Mouse (Mus musculus) forebrain, embryonic 11.5 days (tissue): ENCODE measurements around the gene Vsx1. TPM values are rescaled to one million over a fixed set of nuclear protein-coding genes. Genes with fewer than 3 reads are reported as not detected.

Source experiments
- ATAC-seq: fragments of 200-750 bp; cut with Nextera tagmentation; replicated peaks from 2 replicates; pipeline ENCODE4 v1.8.0; 2017; ENCODE audit warnings: moderate TSS enrichment; ENCODE audit not compliant: low FRiP score
- DNase-seq: peaks from one replicate; pipeline ENCODE4 v3.0.0-alpha.2; 2017; ENCODE audit warnings: low spot score
- H3K27ac ChIP-seq: fragments of 300-500 bp; sonication (generic); 2 replicates; pipeline ENCODE4 v1.5.1; 2014; ENCODE audit warnings: low read depth, low read length
- H3K27me3 ChIP-seq: fragments of 300-500 bp; sonication (generic); 2 replicates; pipeline ENCODE4 v1.6.1; 2014; ENCODE audit warnings: mild to moderate bottlenecking, low read length, mixed read lengths; ENCODE audit not compliant: control insufficient read depth, insufficient read depth
- H3K36me3 ChIP-seq: fragments of 300-500 bp; sonication (generic); 2 replicates; pipeline ENCODE4 v1.6.1; 2014; ENCODE audit warnings: mild to moderate bottlenecking, low read length, moderate library complexity, mixed read lengths; ENCODE audit not compliant: control insufficient read depth, insufficient read depth
- H3K4me1 ChIP-seq: fragments of 300-500 bp; sonication (generic); replicated peaks from 2 replicates; pipeline ENCODE4 v1.6.1; 2014; ENCODE audit warnings: low read length, mixed read lengths; ENCODE audit not compliant: control insufficient read depth, insufficient read depth
- H3K4me2 ChIP-seq: fragments of 300-500 bp; sonication (generic); 2 replicates; pipeline ENCODE4 v1.6.1; 2014; ENCODE audit warnings: low read depth, mild to moderate bottlenecking, low read length, moderate library complexity, mixed read lengths; ENCODE audit not compliant: severe bottlenecking
- H3K4me3 ChIP-seq: fragments of 300-500 bp; sonication (generic); 2 replicates; pipeline ENCODE4 v1.5.1; 2014; ENCODE audit warnings: low read depth, low read length
- H3K9ac ChIP-seq: fragments of 300-500 bp; sonication (generic); 2 replicates; pipeline ENCODE4 v1.6.1; 2014; ENCODE audit warnings: low read length
- H3K9me3 ChIP-seq: fragments of 300-500 bp; sonication (generic); 2 replicates; pipeline ENCODE4 v1.6.1; 2016; ENCODE audit warnings: low read length, mixed read lengths; ENCODE audit not compliant: control insufficient read depth
- WGBS: fragments of 180-500 bp; shearing (Covaris S2); extraction: QIAGEN DNeasy Blood & Tissue Kit; methylation state at CpG from one replicate; pipeline ENCODE4 v1.1.7; 2014; 5-methylcytosine and 5-hydroxymethylcytosine counted together
- polyA plus RNA-seq: library from polyadenylated mRNA; unstranded; fragments of >200 nt; fragmentation: Nextera tagmentation; extraction: Ambion mirVana; gene quantifications from 2 replicates; pipeline ENCODE4 v1.2.1, GENCODE M21; 2014

Gene Vsx1
- polyA plus RNA-seq, 1 experiment from 2014 or later = 0.08 TPM

DNA sequence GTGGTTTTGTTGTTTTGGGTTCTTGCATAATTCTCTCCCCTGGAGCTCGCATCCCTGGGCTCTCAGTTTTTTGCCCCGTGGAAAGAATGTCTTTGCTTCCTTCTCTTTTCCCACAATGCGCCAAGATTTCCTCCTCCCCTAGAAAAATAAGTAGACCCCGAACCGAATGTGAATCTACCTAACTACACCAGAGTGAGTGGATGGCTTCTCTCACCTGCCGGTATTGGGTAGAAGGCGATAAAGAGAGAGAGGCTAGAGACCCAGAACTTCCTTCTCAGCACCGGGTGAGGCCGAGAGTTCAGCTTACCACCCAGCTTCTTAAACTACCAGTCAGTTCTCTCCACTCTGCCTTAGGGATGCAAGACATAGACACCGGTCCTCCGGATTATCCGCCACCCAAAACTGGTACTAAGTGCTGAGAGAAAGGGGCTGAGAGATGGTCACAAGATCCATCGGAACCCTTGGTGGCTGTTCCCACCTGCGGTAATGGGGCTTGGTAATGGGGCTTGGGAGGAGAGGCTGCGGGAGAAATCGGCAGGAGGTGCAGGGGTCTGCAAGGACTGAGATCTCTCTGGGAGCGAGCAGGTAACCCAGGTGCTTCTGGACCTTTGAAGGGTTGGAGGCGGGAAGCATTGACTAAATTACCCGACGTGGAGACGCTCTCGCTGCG lies 1.2 kb downstream of the Vsx1 start:
- Histone ChIP-seq H3K4me1 (0 out of 2 replicates have a peak, but pooled peaks cover 2% of the 10 kb centered on the region), H3K9ac (peak overlapping the region; percentile 27; the same call in 1 of the 2 replicates), H3K27me3 (peaks cover 40% of the 10 kb centered on the region), H3K9me3 (no peaks in the 10 kb centered on the region), H3K27ac (no peak overlapping the region), H3K4me3 (peak overlapping the region; percentile 30), H3K36me3 (no peaks in the 10 kb centered on the region), H3K4me2 (peak overlapping the region; percentile 68)
- ATAC-seq (peak; percentile 24; the same call in 1 of the 2 replicates), DNase-seq (no peak)
- WGBS = 2% methylated on average over 23 of the region's 23 CpGs

GRCm38 (mm10) chr2:150685389-150685788 lies 3.8 kb downstream of the Vsx1 start:
- Histone ChIP-seq H3K36me3 (no peaks in the 10 kb centered on the region), H3K27me3 (peaks cover 33% of the 10 kb centered on the region), H3K9me3 (no peaks in the 10 kb centered on the region), H3K4me2 (no peak overlapping the region), H3K27ac (no peak overlapping the region), H3K4me3 (no peak overlapping the region), H3K9ac (no peak overlapping the region), H3K4me1 (0 out of 2 replicates have a peak, but pooled peaks cover 2% of the 10 kb centered on the region)
- ATAC-seq = no peak
- 91% methylated on average over 9 of the region's 9 CpGs for WGBS
- DNase-seq = no peak

- ATAC-seq = no peak
- WGBS = 84% methylated on average over 12 of the region's 12 CpGs
- no peaks in the 10 kb centered on the region for H3K9me3 ChIP-seq
Observed at GRCm38 (mm10) chr2:150684451-150684850, 4.7 kb downstream of the Vsx1 start.

GRCm38 (mm10) chr2:150681581-150681980 lies 7.6 kb downstream of the Vsx1 start:
- WGBS = 76% methylated on average over 4 of the region's 4 CpGs
- H3K9ac ChIP-seq = no peak overlapping the region
- no peaks in the 10 kb centered on the region for H3K36me3 ChIP-seq
- H3K27ac ChIP-seq = no peak overlapping the region
- ATAC-seq (no peak), DNase-seq (no peak)
- no peak overlapping the region for H3K4me3 ChIP-seq
- no peaks in the 10 kb centered on the region for H3K9me3 ChIP-seq
- H3K4me2 ChIP-seq = no peak overlapping the region
- H3K27me3 ChIP-seq = peaks cover 5% of the 10 kb centered on the region; the same call in 1 of the 2 replicates
- no peaks in the 10 kb centered on the region for H3K4me1 ChIP-seq

More at GRCm38 (mm10) chr2:150684451-150684850, 4.7 kb downstream of the Vsx1 start:
- Histone ChIP-seq H3K4me3 (no peak overlapping the region), H3K36me3 (no peaks in the 10 kb centered on the region), H3K9ac (no peak overlapping the region), H3K27me3 (peaks cover 23% of the 10 kb centered on the region), H3K4me2 (no peak overlapping the region), H3K4me1 (0 out of 2 replicates have a peak, but pooled peaks cover 2% of the 10 kb centered on the region), H3K27ac (no peak overlapping the region)
- DNase-seq = no peak

DNA sequence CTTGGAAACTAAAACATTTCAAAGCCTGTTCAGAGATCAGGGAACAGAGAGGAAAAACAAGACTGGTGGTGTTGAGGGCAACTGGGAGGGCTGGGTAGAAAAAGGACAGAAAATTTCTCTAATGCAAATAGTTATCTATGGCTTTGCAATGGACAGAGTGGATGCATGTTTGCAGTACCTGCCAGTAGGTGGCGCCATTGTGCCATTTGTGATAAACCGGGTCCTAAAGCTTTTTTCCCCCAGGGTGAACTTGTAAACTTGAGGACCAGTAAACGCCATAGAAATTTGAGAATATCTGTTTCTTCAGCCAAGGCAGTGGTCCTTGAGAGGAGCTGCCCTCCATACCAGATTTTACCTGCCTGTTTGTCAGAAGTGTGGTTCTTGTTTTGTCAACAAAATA lies 10.8 kb downstream of the Vsx1 start:
- 2% methylated on average over 3 of the region's 3 CpGs for WGBS
- H3K4me2 ChIP-seq = no peak overlapping the region
- H3K9me3 ChIP-seq = no peaks in the 10 kb centered on the region
- H3K27me3 ChIP-seq = no peaks in the 10 kb centered on the region
- ATAC-seq (peak; percentile 55; the same call in 1 of the 2 replicates), DNase-seq (peak; percentile 91)
- no peaks in the 10 kb centered on the region for H3K36me3 ChIP-seq
- H3K4me3 ChIP-seq = no peak overlapping the region
- no peaks in the 10 kb centered on the region for H3K4me1 ChIP-seq
- H3K27ac ChIP-seq = no peak overlapping the region
- no peak overlapping the region for H3K9ac ChIP-seq

GRCm38 (mm10) chr2:150675525-150675924 lies 13.6 kb downstream of the Vsx1 start:
- no peak overlapping the region for H3K4me2 ChIP-seq
- DNase-seq (no peak), ATAC-seq (no peak)
- H3K4me3 ChIP-seq = no peak overlapping the region
- H3K9me3 ChIP-seq = no peaks in the 10 kb centered on the region
- H3K4me1 ChIP-seq = no peaks in the 10 kb centered on the region
- 15% methylated on average over 1 of the region's 1 CpGs for WGBS
- no peak overlapping the region for H3K9ac ChIP-seq
- H3K27ac ChIP-seq = no peak overlapping the region
- H3K36me3 ChIP-seq = no peaks in the 10 kb centered on the region
- H3K27me3 ChIP-seq = no peaks in the 10 kb centered on the region

DNA sequence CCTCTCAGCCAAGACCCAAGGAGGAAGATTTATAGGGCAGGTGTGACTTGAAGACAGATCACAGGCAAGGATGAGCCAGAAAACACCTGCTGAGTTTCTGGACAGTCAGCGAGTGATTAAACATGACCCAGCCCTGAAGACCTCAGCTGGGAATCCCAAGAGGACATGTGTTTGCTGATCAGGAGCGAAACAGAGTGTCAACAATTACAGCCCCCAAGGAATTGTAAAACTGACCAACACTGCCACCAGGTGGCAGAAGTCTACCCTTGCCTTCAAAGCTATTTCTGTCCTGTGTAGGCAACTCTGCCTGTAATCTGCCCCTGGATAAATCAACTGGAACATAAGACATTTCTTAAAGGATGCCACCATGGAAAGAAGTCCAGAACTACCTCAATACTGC lies 14.3 kb downstream of the Vsx1 start:
- Histone ChIP-seq H3K36me3 (no peaks in the 10 kb centered on the region), H3K9me3 (no peaks in the 10 kb centered on the region), H3K27me3 (no peaks in the 10 kb centered on the region), H3K9ac (no peak overlapping the region), H3K4me2 (no peak overlapping the region), H3K4me1 (no peaks in the 10 kb centered on the region), H3K27ac (no peak overlapping the region), H3K4me3 (no peak overlapping the region)
- 13% methylated on average over 2 of the region's 2 CpGs for WGBS
- ATAC-seq (peak; percentile 78), DNase-seq (peak; percentile 82)

- H3K9me3 ChIP-seq = no peaks in the 10 kb centered on the region
- no peak overlapping the region for H3K4me3 ChIP-seq
- ATAC-seq (no peak), DNase-seq (no peak)
- no peaks in the 10 kb centered on the region for H3K36me3 ChIP-seq
- H3K27ac ChIP-seq = no peak overlapping the region
- H3K9ac ChIP-seq = no peak overlapping the region
- H3K4me1 ChIP-seq = no peaks in the 10 kb centered on the region
- H3K4me2 ChIP-seq = no peak overlapping the region
- H3K27me3 ChIP-seq = no peaks in the 10 kb centered on the region; the same call in 1 of the 2 replicates
- 88% methylated on average over 11 of the region's 11 CpGs for WGBS
Observed at GRCm38 (mm10) chr2:150673929-150674328, 15.2 kb downstream of the Vsx1 start.
